Mouse (Mus musculus) left cerebral cortex, postnatal 10 days (tissue): ENCODE measurements around the gene Arf1. TPM values are rescaled to one million over a fixed set of nuclear protein-coding genes. Genes with fewer than 3 reads are reported as not detected.

Experiments
- DNase-seq, 2 experiments: peaks; one replicate each; pipeline ENCODE4 v3.0.0; 2021 to 2022; ENCODE audit warnings: low spot score in 2 of 2, mixed read lengths in 1 of 2; ENCODE audit errors: extremely low spot score in 1 of 2
- intact Hi-C: fragments of 180-260 bp; cut with DNase I; formaldehyde crosslinking; loops from one replicate; pipeline ENCODE4 v1.15.1; 2025
- total RNA-seq, 2 experiments: library from RNA; stranded (reverse); gene quantifications; 2 replicates each; pipeline ENCODE4 v1.2.3; 2021

Gene Arf1
- 100 to 1,000 TPM; 433 to 443 TPM for total RNA-seq

- peak; percentile 93 to 97 for DNase-seq
- intact Hi-C loops = loop anchor here (2.0 to 10.0 kb wide), 2 partner anchors 68 to 256 kb away; no protein-coding TSS in a partner anchor
Observed at GRCm38 (mm10) chr11:59228122-59228953, at the start of gene Arf1. Arf1 (minus strand) TSS chr11:59228270.

DNA sequence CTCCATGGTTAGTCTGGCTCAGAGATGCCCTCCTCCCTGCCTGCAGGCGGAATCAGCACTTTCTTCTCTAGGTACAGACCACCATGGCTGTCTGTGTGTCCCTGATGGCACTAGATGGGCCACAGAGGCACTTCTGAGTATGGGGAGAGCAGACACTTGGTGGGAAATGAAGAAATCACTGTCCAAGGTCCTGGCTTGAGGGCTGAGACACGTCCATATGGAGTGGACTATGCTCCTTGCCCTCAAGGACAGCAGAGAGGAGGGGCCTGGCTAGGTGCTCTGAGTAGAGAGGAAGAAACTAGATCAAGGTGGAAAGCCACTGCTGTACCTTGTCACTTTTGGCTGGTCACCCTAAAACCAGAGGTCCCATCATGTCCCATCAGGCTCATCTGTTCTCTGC, 48.8 kb upstream of the Arf1 start:
- intact Hi-C loops = no loop called here
- no peak for DNase-seq

- no peak for DNase-seq
- intact Hi-C loops = no loop called here
Observed at GRCm38 (mm10) chr11:59274184-59274583, 46.1 kb upstream of the Arf1 start.

DNA sequence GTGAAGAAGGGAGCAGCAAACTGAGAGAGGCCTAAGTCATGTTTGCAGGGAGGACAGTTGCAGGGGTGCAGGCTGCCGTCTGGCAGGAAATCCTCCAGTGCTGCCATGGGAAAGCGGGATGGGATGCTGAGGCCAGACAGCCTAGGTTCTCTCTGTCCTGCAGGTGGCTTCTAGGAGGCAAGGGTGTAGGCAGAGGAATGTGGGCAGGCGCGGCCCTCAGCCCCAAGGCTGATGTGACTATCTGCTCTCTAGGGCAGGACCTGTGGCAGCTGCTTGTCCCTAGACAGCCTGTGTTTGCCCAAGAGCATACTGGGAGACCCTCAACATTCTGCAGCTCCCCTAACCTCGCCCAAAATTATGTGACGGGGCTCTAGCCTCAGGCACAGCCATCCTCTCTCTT, 38.7 kb upstream of the Arf1 start:
- DNase-seq = no peak
- intact Hi-C loops = no loop called here

DNA sequence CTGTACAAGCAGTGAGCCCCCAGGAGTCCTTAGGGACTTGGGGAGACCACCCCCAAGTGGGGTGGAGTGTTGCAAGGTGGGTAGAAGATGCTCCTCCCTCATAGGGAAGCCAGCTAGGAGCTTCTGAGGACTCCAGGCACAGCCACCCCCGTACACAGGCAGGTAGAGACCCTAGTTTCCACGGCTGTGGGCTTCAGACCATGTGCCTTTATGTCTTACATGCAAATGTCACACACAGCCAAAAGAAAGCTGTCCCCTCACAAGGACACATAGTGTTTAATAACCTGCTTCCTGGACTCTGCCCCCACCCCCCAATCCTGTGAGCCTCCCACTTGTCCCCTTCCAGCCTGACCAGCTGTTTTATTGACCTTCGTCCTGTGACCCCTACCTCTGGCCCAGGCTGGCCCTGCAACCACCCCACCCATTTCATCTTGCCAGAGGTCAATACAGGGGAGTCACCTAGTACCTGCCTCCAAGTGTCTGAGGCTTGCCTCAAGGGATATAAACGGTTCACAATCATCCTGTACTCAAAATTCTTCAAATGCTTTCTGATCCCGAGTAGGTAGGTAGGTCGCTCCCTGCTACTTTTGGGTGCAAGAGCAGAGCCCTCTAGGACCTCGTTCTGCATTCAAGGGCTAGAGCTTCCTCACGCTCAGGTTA, 37.2 kb upstream of the Arf1 start:
- intact Hi-C loops = no loop called here
- DNase-seq = no peak

DNA sequence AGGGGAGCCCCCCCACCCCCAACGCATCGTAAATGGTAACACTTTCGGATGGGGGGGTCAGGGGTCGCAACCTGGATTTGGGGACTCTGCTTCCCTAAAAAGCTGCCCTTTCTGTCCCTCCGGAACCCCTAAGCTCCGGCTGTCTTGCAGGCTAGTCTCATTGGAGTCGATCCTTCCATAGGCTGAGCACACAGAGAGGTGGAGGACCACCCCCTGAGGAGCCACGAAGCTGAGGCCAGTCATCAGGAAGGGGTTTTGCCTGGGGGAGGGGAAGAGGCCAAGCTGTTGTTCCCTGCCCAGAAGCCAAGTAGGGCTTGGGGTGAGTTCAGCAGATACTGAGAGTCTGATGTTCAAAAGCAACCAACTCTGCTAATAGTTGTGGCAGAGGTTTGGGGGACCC, 36.5 kb upstream of the Arf1 start:
- intact Hi-C loops = no loop called here
- no peak for DNase-seq

GRCm38 (mm10) chr11:59263870-59264563, 35.9 kb upstream of the Arf1 start:
- peak; percentile 20 to 74 for DNase-seq
- intact Hi-C loops = no loop called here

GRCm38 (mm10) chr11:59262308-59262707, 34.2 kb upstream of the Arf1 start:
- intact Hi-C loops = no loop called here
- no peak for DNase-seq

DNA sequence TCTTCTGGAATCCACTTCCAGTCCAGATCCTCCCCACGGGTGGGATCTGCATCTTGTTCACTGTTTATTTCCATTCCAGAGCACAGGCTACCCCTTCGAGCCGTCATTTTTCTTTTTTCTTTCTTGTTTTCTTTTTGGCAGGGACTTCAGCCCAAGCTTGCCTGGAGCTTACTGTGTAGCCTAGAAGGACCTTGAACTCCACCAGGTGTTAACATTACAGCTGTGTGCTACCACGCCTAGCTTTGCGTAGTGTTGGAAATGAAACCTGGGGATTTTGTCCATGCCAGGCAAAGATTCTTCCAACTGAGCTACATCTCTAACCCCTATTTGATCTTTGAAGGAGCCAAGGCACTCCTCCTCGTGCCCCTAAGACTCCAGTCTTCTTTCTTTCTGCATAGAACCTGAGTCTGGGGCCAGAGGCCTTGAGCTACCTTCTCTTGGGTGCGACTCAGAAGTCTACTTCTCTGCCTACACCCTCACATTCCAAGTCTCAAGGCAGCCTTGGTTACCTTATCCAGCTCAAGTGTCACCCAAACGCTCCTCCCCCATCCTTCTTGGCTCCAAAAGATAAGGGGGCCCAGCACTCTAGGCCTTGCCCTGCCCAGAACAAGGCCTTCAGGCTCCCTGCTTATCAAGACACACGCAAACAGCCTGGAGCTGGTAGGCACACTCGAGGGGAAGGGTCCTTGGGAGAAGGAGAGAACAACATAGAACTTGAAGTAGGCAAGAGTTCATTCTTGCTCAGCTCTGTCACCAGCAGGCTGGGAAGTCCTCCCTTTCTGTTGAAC, 32.8 kb upstream of the Arf1 start:
- DNase-seq = no peak
- intact Hi-C loops = no loop called here

- no peak for DNase-seq
- intact Hi-C loops = no loop called here
Observed at GRCm38 (mm10) chr11:59259647-59260046, 31.6 kb upstream of the Arf1 start.

DNA sequence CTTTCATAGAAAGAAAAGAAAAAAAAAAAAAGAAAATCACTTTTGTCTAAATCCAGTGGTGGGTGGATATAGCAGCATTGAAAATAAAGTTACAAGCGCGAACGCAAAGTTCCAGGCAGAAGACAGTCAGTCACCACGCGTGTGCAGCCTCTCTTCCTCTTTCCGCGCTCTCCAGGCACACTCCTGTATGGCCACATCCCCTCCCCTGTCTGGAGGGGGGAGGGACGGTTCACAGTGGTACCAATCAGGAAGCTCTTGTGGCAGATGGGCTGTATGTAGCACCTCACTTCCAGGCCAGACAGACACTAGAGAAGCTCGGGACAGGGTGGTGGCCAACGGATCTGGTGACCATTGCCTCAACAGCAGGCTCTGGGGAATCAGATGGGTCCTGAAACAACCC, 20.0 kb upstream of the Arf1 start:
- intact Hi-C loops = no loop called here
- DNase-seq = no peak

DNA sequence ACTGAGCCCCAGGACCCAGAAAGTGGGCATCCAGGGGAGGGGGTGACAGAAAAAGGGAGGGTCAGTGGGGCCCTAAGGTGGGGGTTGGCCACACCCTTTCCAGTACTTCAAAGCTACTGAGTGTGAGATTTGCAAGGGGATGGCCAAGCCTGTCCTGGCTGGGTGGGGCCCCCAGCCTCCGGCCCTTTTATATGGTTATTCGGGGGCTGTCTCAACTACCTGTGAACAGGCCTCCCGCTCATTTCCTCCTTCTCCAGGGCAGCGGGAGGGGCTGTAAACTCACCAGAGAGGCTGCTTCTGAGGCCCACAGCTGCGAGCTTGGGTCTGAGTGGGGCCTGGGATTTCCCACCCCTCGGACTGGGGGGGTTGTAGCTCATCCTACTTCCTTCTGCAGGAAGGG, 15.8 kb upstream of the Arf1 start:
- no peak for DNase-seq
- intact Hi-C loops = no loop called here

DNA sequence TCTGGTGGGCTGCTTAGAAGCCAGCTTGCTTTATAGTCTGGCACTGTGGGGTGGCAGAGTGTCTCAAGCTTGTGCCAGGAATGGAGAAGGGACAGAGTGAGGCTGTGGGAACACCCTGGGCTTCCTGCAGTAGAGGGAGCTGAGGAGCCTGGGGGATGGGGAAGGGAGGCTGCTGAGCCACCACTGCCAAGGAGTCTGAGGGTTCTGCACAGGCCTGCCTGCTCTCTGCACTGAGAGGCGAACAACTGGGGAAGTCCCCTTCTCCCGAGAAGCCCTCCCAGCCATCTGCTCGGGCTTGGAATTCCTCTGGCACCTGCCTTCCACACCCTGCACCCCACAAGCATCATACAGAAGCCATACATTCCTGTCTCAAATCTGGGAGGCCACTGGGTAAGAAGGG, 13.8 kb upstream of the Arf1 start:
- no peak for DNase-seq
- intact Hi-C loops = no loop called here

DNA sequence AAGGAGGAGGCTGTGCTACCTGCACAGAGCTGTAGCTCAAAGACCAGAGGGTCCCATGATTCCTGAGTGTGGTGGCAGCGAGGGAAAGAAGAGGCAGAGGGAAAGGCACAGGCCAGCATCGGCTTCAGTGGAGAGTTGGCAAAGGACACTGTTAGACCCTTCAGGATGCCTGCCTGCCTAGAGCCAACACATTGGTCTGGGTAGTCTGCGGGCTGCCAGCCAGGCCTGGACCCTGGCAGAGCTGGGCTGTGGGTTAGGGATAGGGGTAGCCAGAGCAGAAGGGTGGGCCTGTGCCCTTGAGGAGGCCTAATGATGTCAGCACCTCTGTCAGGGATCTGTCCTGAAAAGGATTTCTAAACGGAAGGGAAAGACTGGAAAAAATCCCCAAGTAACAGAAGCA, 11.7 kb upstream of the Arf1 start:
- no peak for DNase-seq
- intact Hi-C loops = no loop called here

DNA sequence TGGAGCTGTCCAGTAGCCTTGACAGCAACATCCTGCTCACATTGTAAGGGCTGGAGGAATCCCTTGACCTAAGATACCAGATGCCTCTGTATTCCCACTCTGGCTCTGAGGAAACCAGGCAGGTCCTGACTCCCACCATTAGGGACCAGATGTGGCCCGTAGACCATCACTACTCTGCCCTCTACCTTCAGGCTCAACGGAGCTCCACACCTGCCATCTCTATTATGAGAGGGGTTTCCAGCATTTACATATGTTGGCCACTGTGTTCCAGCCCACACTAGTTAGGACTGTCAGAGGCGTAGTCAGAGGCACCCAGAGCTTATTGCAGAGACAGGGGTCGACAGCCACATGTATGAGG, 11.3 kb upstream of the Arf1 start:
- DNase-seq = no peak
- intact Hi-C loops = no loop called here

DNA sequence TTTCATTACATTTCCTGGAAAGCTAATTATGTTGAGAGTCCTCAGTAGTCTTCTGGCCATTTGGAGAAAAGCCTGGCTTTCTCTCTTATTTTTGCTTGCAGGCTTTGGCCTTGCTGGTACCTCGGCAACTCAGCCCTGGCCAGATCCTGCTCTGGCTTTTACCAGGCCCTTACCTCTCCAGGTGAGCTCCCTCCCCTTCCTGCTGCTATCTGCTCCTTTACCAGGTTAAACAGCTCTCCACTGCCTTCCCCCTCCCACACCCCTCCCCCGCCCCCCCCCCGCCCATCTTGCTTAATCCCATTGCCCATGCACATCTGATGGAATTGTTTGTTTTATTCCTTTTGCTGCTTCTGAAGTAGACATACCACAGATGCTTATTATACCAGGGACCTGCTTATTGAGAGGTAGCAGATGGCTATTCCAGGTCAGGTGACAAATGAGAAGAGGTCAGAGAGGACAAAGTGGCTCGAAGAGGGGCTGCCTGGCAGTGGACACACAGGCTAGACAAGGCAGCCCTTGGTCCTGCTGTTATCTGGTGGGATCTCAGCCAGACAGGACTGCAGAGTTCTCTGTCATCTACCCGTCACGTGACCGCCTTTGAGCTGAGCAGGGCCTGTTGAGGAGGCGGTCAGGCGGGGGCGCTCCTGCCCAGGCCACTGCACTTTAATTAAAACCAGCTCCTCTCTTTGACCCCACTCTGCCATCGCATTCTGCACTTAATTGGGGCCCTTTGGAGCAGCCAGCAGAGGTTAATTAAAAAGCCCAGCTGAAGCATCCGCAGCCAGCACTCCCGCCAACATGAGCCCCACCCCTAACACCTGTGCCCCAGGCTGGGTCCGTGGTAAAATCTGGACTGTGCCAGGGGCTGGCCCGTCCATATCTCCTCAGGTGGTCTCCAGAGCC, 10.7 kb upstream of the Arf1 start:
- peak in 1 of 2 experiments; percentile 82 for DNase-seq
- intact Hi-C loops = no loop called here

DNA sequence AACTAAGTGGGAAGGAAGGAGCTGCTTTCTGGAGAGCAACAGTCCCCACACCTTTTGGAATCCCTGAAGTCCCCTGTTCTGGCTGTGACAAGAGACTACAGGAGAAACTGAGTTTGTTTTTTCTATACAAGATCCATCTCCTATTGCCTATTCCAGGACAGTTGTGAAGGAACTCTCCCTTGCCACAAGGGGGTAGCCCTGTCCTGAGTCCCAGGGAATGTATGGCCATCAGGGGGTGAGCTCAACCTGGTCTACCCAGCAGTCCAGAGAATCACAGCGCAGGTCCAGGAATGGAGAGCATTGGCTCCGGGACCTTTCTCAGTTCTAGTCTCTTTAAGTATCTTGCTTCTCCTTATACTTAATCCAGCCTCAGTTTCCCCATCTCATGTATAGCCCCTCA, 4.7 kb upstream of the Arf1 start:
- DNase-seq = no peak
- intact Hi-C loops = no loop called here

GRCm38 (mm10) chr11:59230144-59230760, 2.2 kb upstream of the Arf1 start:
- peak in 1 of 2 experiments; percentile 64 for DNase-seq
- intact Hi-C loops = no loop called here
